Mouse (Mus musculus) E14TG2a.4 (cell line): ENCODE data around the gene Cmss1.

Experiments
- H3K27me3 ChIP-seq: 2 replicates; pipeline ENCODE4 v1.6.1; 2014; ENCODE audit warnings: low read length, control low read depth; ENCODE audit not compliant: insufficient read depth
- H3K36me3 ChIP-seq: 2 replicates; pipeline ENCODE4 v1.6.1; 2014; ENCODE audit warnings: low read length, control low read depth; ENCODE audit not compliant: insufficient read depth
- H3K4me1 ChIP-seq: replicated peaks from 2 replicates; pipeline ENCODE4 v1.6.1; 2014; ENCODE audit warnings: low read depth, low read length, control low read depth
- H3K4me3 ChIP-seq: replicated peaks from 2 replicates; pipeline ENCODE4 v1.5.1; 2014; ENCODE audit warnings: mild to moderate bottlenecking, low read length
- H3K9me3 ChIP-seq: 2 replicates; pipeline ENCODE4 v1.6.1; 2014; ENCODE audit warnings: low read length, control low read depth
- CTCF ChIP-seq: conservative IDR thresholded peaks from 2 replicates; pipeline ENCODE4 v1.5.1; 2014; ENCODE audit warnings: low read length
- NANOG ChIP-seq: IDR thresholded peaks from 2 replicates; pipeline ENCODE4 v1.6.1; 2014; ENCODE audit warnings: borderline replicate concordance, low read length, mixed read lengths
- POU5F1 ChIP-seq: IDR thresholded peaks from 2 replicates; pipeline ENCODE4 v1.6.1; 2014; ENCODE audit warnings: low read length, borderline replicate concordance

The Cmss1 gene

DNA sequence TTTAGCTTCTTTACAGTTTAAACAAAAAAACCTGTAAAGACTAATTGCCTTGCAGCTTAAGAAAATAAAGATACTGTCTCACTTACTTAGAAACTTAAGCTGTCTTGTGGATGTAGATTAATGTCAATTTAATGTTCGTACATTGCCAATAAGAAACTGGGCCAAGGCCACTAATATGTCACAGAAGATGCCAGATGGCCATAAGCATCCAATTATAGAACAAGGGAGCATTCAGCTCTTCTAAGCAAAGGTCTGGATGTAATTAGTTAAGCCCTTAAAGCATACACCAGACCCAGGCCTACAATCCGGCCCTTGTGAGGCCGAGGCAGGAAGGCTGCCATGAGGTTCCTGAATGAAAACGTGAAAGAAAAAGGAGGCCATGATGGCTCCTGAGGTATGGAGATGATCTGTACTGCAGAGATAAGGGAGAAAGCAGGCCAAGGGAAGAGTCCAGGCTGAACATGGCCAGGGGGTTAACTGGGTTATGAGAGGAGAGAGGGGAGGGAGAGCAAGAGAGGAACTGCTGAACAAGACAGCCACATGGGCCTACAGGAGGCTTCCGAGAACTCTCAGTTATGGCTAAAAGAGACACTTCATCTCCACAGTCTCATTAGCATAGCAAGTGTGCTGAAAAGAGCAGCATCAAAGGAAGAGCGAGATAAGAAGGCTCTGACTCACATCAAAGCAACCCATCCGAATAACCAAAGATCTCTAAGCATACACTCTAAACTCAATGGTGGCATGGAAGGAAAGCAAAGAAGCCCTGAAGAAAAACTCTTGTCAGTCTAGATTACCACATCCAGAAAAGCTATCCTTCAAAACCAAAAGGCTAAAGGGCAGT, 287.2 kb downstream of the Cmss1 start:
- no peaks in the 10 kb centered on the region for H3K27me3 ChIP-seq
- H3K9me3 ChIP-seq, result no peaks in the 10 kb centered on the region
- TF ChIP-seq NANOG (no peak), CTCF (no peak), POU5F1 (no peak)
- H3K36me3 ChIP-seq, result peaks cover 13% of the 10 kb centered on the region
- no peak overlapping the region for H3K4me3 ChIP-seq
- H3K4me1 ChIP-seq, result no peaks in the 10 kb centered on the region

DNA sequence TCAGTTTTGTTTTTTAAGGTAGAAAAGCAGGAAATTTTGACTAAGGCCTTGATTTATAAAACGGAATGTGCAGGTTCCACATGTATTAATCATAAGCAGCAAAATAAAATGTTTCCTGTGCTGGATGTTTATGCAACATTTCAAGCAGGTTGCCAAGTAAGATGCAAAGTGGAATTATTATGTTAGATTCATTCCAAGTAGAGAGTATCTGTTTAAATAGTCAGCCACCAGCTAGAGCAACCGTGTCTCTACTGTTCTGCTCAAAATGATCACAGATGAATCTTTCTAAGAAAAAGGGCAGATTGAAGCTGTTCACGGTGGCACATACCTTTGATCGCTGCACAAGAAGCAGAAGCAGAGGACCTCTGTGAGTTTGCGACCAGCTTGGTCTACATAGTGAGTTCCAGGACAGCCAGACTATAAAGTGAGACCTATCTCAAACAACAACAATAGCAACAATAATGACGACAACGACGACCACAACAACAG, 288.0 kb downstream of the Cmss1 start:
- no peak for TF ChIP-seq POU5F1
- no peak for TF ChIP-seq CTCF
- no peak for TF ChIP-seq NANOG
- no peaks in the 10 kb centered on the region for H3K9me3 ChIP-seq
- peaks cover 14% of the 10 kb centered on the region for H3K36me3 ChIP-seq
- H3K27me3 ChIP-seq, result no peaks in the 10 kb centered on the region
- no peaks in the 10 kb centered on the region for H3K4me1 ChIP-seq
- H3K4me3 ChIP-seq, result no peak overlapping the region

DNA sequence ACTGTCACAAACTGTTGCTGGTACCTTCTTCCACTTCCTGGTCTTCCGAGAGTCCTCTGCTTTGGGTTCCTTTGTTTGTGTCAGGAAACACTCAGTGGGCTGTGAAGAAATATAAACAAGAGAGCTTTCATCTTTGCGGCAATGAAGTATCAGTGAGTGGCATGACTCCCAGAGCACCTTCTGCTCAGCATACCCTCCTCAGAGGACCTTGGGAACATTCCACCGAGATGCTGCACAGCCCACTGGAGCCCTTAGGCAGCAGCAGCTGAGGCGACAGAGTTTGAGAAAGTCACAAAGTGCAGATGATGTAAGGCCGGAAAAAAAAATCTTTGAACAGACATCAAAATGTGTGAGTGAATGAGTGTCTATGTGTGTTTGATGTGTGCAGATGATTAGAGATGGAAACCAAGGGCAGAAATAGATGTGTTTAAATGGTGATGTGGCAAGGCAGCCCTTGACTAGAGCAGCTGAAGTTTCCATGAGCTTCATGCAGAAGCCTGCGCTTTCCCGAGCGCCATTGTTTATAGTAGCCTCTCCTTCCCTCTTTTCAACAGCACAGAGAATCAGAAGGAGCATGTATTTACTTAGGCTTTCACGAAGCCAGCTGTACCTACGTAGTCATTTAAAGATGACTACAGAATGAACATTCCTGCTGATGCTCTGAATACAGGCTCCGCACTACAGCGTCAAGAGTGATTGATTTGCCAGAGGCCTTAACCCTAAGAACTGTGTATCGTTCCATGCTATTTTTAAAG, 288.6 kb downstream of the Cmss1 start:
- Histone ChIP-seq H3K27me3 (no peaks in the 10 kb centered on the region), H3K4me1 (no peaks in the 10 kb centered on the region), H3K9me3 (no peaks in the 10 kb centered on the region), H3K36me3 (peaks cover 16% of the 10 kb centered on the region), H3K4me3 (no peak overlapping the region)
- TF ChIP-seq CTCF (no peak), POU5F1 (no peak), NANOG (no peak)

DNA sequence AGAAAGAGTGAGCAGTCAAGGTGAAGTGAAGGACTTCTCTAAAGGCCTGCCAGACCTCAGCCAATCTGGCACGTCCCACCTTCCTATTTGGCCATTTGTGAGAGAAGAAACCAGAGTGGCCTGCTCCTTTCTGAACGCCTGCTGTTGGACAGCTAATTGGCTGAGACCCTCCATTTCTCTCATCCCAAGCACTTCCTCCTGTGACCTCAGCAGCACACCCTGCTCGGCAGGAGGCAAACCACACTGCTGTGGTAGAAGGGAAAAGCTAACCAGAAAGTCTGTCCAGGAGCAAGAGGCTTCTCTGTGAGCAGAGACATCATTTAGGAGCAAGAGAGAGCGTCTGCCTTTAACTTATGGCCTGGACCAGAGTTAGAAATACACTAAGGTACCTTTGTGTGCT, 289.5 kb downstream of the Cmss1 start:
- no peak for TF ChIP-seq POU5F1
- TF ChIP-seq NANOG, result no peak
- no peak for TF ChIP-seq CTCF
- Histone ChIP-seq H3K4me1 (no peaks in the 10 kb centered on the region), H3K4me3 (no peak overlapping the region), H3K36me3 (peaks cover 16% of the 10 kb centered on the region), H3K9me3 (no peaks in the 10 kb centered on the region), H3K27me3 (no peaks in the 10 kb centered on the region)

DNA sequence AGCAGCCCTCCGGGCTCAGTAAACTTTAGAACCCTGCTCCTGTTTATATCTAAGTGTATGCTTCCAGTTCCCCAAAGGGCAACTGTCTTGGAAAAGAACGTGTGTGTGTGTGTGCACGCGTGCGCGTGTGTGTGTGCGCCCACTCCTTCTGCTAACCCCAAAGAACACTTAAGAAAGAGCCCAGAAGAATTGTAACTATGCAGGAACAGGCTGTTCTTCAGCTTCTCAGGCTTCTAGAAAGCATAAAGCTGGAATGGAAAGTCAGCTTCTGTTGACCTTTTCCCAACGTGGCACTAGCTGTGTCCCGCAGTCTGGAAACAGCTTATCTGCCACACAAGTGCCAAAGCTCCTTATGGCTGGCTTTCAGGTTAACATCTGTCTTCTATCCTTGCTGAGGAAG, 291.6 kb downstream of the Cmss1 start:
- H3K4me3 ChIP-seq, result no peak overlapping the region
- no peaks in the 10 kb centered on the region for H3K27me3 ChIP-seq
- TF ChIP-seq POU5F1, result no peak
- no peak for TF ChIP-seq NANOG
- TF ChIP-seq CTCF, result no peak
- peaks cover 26% of the 10 kb centered on the region for H3K36me3 ChIP-seq
- no peaks in the 10 kb centered on the region for H3K9me3 ChIP-seq
- H3K4me1 ChIP-seq, result no peaks in the 10 kb centered on the region

DNA sequence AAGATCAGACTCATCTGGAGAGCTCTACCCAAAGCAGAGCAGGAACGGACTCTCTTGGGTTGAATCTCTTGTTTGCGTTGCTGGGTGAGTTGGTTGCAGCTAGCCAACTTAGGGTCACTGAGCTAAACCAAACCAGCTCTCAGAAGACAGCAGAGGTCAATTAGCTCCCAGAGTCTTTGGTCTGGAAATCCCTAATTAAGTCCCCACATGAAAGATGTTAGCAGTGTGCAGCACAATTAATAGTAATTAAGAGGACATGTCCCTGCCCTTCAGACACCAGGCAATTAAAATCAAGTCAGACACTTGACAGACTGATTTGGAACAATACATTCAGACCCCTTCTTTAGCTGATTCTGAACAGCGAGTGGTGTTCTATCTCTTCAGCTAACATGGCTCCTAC, 292.4 kb downstream of the Cmss1 start:
- TF ChIP-seq NANOG (no peak), CTCF (no peak), POU5F1 (no peak)
- Histone ChIP-seq H3K9me3 (no peaks in the 10 kb centered on the region), H3K4me3 (no peak overlapping the region), H3K27me3 (no peaks in the 10 kb centered on the region), H3K4me1 (no peaks in the 10 kb centered on the region), H3K36me3 (peaks cover 26% of the 10 kb centered on the region)

DNA sequence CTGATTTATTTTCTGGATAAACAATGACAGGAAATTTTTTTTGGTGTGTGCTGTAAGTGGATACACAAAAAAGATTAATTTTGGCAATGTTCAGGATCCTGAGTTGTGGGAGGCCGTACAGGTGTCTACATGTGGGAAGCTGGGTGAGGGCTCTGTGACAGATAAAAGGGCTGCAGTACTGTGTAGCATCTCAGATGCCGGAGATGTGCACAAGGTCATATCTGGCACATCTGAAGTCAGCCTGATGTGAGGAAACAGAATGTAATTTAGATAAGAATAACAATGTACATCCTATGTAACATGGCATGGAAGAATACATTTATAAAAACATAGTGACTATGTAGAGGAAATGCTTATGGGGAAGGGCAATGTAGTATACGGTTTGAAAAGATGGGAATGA, 293.2 kb downstream of the Cmss1 start:
- H3K9me3 ChIP-seq, result no peaks in the 10 kb centered on the region

DNA sequence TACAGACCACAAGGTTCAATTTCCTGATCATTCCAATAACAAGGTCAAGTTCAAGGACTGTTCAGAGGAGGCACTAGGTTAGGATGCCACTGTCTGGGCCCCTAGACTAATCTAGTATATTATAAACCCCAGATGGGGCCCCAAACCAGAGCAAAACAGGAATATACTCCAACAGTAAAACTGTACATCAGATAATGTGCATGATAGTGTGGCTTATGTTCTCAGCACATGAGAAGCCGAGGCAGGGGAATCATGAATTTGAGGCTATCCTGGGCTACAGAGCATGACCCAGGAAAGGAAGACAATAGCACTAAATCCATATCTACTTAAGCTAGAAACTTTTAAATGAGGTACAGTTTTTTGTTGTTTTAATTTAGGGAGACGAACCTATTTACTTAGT, 294.5 kb downstream of the Cmss1 start:
- Histone ChIP-seq H3K4me3 (no peak overlapping the region), H3K36me3 (peaks cover 26% of the 10 kb centered on the region), H3K4me1 (no peaks in the 10 kb centered on the region), H3K27me3 (no peaks in the 10 kb centered on the region), H3K9me3 (no peaks in the 10 kb centered on the region)
- no peak for TF ChIP-seq NANOG

More for the DNA sequence above, 293.2 kb downstream of the Cmss1 start:
- no peak overlapping the region for H3K4me3 ChIP-seq
- H3K36me3 ChIP-seq, result peaks cover 27% of the 10 kb centered on the region
- no peaks in the 10 kb centered on the region for H3K27me3 ChIP-seq
- H3K4me1 ChIP-seq, result no peaks in the 10 kb centered on the region
- no peak for TF ChIP-seq CTCF
- TF ChIP-seq POU5F1, result no peak
- no peak for TF ChIP-seq NANOG

DNA sequence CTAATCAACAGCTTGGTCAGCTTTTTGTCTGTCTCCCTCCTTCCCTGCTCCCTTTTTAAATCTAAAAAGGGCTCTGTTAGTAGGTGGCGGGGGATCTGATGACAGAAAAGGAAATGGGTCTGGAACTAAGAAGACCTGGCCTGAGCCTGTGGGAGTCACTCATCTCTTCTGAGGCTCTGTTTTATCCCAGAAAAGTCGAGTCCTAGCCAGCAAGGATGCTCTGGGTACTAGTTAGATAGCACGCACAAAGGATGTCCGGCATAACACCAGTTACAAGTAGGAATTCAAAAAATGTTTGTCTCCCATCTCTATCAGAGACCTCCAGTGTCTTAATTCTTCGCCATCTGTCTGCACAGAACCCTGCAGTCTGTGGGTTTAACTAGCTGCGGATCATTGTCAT, 301.2 kb downstream of the Cmss1 start:
- Histone ChIP-seq H3K36me3 (peaks cover 17% of the 10 kb centered on the region), H3K9me3 (no peaks in the 10 kb centered on the region), H3K4me3 (no peak overlapping the region), H3K4me1 (peaks cover 25% of the 10 kb centered on the region), H3K27me3 (no peaks in the 10 kb centered on the region)
- TF ChIP-seq POU5F1, result no peak
- no peak for TF ChIP-seq NANOG
- no peak for TF ChIP-seq CTCF
